Mouse (Mus musculus) A20 (cell line): ENCODE data around the gene Spata33.
A peak's percentile ranks its signal among the peaks of the same experiment; 100 is the strongest.
"Not testable (repeated sequence)": the region's sequence is repeated elsewhere in the genome, so short reads cannot be mapped to it uniquely, and the experiment has no call there.

ENCODE experiments used
- DNase-seq: peaks from one replicate; pipeline ENCODE4 v3.0.0-alpha.2; 2011; ENCODE audit warnings: low read depth, low spot score

Spata33 gene

DNA sequence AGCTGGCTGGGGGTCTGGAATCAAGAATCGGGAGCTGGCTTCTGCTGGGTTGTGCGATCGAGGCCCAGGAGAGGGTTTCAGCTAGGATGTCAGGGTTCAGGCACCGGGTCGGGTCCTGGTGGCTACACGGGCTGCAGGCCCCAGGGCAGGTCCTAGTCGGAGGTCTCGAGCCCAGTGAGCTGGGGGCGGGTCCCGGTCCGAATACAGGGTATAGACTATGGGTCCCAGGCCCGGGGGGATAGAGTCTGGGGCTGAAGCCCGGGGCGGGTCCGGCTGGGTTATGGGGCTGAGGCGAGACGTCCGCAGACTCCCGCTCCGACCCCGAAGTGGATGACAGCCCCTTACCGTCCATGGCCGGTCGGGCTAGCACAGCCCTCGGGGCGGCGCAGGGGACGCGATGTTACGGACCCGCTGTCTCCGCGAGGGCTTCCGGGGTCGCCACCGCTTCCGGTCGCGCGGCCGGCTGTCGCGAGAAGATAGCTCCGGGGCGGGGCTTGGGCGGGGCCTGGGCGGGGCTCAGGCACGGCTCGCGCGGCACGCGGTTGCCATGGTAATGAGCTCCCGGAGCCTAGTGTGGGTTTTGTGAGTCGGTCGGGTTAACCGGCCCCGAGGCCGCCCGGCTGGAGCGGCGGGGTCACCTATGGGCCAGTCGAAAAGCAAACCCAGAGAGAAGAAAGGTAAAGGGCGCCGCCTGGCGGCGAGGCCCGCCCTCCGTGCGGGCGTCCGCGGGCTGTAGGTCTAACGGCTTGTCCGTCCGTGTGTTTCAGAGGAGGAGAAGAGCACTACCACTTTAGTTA lies at the start of gene Spata33, which contains the start of gene Chmp1a:
Gene Spata33, plus strand, starts transcription at position 512 of the 797 bp plus-strand sequence.
Gene Chmp1a, minus strand, starts transcription at position 443 of the 797 bp plus-strand sequence.
- peak; percentile 94 for DNase-seq

DNA sequence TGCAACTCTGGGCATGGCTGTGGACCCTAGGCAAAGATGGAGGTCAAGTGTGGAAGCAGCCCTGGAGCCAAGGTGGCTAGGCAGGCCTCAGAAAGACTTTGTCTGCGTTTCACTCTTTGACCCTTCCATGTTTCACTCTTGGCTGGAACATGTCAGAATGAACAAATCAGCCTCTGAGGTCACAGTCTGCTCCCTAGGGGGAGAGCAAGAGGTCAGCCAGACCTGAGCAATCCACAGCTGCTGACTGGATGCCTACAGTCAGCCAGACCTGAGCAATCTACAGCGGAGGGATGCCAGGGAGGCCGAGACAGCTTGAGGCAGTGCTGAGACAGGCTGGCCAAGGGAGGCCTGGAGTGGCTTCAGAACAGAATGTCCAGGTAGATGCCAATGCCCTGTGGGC lies 31.2 kb upstream of the Spata33 start:
- DNase-seq = no peak

DNA sequence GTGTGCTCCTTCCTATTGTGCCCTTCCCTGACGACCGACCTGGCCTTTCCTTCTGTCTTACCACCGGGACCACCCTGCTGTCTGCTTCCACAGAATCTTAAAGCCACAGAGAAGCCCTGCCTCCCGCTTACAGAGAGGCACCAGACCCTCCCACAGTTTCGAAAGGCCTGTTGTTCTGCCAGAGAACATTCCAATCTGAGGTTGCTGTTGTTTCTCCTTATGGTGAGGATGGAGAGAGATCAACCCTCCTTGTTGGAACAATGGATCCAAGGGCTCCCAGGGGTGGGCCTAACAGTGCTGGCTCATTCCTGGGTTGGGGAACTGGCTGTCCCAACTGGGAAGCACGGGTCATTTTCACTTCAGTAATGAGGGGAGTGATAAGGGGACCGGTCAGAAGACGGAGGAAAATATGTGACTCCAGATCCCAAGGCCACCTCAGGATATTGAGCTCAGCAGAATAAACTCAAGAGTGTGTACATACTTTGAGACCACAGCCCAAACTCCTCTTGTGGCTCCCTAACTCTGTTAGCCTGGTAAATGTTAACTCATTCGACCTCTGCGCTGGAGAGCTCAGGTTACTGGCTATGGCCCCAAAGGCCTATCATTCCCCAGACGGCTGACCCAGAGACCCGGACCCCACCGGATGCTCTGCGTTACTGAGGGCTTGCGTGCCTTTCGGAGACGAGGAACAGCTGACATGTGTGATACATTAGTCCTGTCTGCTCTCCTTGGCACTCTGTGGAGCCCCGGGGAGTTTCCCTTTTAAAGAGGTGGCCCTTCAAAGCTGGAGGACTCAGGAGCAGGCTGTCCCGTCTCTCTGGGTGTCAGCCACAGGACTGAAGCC lies 26.8 kb upstream of the Spata33 start, which contains the start of gene Dpep1:
Gene Dpep1, plus strand, starts transcription at position 677 of the 844 bp plus-strand sequence.
- DNase-seq = no peak

DNA sequence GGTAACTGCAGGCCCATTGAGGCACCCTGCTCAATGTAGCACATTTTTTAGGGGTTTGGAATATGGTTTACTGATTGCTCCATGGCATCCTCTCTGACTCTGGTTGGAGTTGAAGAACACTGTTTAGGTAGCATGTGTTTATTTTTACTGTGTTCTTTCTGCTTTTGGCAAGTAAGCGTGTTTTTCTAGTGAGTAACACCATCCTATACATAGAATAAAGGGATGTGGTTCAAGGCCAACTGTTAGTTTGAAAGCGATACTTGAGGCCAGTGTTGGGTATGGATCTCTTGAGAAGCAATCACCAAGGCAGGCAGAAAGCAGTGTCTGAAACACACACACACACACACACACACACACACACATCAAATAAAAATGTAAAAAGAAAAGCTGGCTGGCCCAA lies 24.6 kb upstream of the Spata33 start:
- no peak for DNase-seq

DNA sequence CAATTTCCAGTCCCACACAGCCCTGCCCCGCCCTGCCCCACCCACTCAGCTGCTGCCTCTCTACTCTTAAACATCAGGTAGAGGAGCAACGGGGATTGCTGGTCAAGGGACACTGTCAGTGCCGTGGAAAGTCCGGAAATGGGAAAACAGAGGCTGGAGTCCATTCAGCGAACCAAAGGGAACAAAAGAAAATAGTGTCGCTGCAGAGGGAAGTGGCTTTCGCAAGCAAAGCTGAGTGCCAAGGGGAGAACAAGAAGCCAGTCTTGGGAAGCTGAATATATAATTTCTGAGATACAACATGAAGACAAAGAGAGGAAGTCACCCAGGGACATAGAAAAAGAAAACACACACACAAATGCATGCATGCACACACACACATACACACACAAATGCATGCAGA lies 23.8 kb upstream of the Spata33 start:
- no peak for DNase-seq

DNA sequence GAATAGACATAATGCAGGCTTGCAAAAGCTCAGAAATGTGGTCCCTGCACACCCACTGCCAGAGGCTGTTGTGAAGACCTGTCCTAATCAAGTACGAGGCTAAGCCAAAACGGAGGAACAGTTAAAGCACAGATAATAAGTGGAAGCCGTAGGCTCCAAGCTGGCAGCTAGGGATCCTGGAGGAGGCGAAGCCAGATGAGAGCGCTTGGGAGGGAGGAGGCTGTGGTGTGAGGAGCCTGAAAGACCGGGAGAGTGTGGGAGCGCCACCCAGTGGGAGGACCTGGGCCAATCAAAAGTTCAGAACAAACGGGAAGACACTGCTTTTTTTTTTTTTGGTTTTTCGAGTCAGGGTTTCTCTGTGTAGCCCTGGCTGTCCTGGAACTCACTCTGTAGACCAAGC lies 22.0 kb upstream of the Spata33 start:
- DNase-seq = peak; percentile 50

DNA sequence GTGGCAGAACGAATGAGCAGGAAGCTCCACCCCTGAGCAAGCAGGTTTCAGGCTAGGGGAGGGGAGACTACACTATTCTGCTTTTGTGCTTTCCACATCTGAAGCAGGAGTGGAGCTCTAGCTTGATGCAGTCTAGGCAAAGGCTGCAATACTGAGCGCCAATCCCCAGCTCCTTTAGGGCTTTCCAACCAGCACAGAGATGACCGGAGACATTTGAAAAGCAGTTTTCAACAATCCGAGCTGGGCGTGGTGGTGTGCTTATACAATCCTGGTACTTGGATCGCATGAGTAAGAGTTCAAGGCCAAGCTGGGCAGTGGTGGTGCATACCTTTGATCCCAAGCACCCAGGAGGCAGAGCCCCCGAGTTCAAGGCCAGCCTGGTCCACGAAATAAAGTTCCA lies 20.7 kb upstream of the Spata33 start:
- DNase-seq = no peak

DNA sequence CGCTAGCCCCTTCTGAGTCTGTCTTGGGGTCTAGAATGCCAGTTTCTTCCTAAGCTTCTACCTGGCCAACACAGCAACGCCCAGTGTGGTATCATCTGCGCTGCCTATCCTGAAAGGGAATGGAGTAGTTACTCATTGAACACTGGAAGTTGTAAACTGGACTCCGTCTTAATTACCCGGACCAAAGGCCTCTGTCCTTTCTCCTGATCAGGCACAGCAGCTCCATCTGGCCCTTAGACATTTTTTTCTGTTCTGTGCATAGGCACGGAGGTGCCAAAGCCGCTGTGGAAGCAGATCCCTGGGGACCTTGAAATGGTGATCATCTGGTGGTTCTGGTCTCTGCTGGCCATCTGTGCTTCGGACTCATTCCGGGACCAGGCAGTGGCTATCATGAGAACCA lies 18.9 kb upstream of the Spata33 start:
- no peak for DNase-seq

DNA sequence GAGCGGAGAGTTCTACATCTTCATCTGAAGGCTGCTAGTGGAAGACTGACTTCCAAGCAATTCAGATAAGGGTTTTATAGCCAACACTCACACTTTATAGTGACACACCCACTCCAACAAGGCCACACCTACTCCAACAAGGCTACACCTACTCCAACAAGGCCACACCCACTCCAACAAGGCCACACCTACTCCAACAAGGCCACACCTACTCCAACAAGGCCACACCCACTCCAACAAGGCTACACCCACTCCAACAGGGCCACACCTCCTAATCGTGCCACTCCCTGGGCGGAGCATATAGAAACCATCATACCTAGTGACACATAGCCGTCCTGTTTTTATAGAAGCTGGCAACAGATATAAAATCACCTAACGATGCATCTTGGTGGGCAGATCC lies 15.6 kb upstream of the Spata33 start:
- DNase-seq = peak; percentile 56

DNA sequence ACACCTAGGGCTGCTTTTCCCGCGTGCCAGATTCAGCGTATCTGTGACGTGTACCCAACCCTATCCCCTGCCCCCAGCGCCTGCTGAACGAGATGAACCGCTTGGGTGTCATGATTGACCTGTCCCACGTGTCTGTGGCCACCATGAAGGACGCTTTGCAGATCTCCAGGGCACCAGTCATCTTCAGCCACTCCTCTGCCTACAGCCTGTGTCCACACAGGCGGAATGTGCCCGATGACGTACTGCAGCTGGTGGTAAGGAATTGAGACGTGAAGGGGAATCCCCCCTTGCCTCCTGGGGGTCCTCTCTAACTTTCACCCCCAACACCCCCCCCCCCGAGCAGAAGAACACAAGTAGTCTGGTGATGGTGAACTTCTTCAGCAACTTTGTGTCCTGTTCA lies 12.8 kb upstream of the Spata33 start:
- no peak for DNase-seq

DNA sequence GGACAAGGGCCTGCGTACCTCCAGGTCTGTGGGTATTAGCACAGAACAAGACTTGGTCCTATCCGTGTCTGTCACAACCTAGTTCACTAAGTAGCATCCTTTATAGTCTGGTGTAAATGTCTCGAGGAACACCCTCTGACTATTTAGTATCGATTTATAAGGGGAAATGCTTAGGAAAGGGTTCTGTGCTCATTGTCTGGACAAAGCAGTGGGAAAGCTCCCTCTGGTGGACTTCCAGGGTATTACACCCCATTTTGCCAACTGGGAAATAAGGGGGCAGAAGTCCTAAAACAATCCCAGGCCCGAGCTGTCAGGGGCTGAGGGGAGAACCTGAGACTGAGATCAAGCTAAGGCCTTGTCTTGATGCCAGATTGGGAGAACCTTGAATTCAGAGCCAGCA lies 10.3 kb upstream of the Spata33 start:
- peak; percentile 63 for DNase-seq

DNA sequence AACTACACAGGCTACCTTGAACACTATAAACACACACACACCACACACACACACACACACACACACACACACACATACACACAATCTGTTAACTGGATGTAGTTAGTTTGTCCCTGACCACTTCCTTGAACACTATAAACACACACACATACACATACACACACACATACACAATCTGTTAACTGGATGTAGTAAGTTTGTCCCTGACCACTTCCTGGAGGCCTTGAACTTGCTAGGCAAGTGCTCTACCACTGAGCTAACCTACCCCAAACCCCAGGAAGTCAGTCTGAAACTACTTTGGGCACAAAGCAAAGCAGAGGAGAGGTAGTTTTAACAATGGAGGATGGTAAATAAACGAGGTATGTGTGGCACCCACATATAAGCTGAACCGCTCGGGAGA lies 9.1 kb upstream of the Spata33 start:
- DNase-seq = no peak

DNA sequence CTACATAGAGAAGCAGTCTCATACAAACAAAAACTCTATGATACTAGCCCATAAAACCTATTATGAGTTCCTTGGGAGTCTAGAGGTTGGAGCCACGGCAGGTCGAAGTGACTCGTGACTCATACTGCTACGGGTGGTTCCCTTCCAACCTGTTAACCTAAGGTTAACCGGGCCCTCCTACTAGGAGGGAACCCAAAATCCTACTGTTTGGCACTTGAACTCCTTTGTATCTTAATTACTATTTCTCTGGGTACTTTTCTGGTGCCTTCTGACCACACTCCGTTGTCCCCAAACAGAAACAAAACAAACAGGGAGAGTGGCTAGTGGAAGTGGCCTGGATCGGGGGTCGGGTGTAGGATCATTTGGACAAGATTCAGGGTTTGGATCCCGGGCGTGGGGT lies 756 bp upstream of the Spata33 start:
- DNase-seq = peak; percentile 40

DNA sequence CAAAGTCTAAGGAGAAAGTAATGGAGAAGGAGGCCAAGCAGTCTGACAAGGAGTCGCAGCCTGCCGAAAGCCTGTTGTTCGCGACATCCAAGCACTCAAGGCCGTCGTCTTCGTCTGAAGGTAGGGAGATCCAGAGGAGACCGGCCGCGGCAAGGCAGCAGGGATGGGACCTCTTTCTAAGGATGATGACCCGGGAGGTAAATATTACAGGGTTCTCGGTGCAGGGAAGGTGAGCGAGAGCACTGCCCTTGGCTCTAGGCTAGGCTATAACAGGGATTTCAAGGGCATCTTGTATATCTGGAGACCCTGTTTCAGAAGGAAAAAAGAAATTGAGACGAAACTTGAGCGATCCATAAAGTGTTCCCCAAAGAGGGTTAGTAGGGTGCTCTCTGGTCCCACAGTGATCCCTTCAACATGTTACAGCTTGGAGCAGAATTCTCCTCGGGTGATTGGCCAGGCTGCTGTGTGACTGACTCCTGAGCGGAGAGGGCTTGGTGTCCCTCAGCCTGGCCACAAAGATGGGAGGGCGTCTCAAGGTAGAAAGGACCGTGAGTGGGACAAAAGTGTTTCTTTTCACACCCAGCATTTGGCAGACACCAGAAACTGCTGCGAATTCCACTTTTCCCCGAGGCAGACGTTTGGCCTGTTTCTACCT lies 613 bp downstream of the Spata33 start:
- no peak for DNase-seq

DNA sequence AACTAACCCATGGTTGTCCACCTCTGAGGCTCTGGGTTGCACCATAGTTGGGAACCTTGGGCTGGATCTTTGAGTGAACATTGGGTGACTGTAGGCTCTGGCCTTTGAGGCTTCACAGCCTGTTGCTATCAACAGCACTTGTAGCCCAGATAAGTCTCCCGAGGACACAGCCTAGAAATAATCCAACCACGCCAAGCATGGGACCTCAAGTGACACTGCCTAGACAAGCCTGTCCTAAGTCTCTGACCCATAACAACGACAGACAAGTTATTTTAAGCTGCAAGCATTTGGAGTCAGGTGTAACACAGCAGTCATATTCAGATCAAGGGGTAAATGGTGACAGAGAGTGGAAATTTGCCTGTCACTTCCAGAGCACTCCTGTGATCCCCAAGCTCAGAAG lies 2.8 kb downstream of the Spata33 start:
- no peak for DNase-seq

DNA sequence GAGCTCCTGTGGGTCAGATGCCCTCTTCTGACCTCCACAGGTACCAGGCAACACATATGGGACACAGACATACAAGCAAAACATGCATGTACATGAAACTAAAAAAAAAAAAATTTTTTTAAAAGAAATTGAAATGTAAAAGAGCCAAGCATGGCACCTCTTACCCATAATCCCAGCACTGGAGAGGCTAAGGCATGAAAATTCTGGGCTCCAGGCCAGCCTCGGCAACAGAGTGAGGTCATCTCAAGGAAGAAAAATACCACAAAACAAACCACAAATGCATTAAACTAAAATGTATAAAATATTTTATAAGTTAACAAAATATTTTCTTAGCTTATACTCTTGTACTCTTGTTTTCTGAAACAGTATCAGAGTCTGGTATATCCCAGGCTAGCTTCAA lies 8.3 kb downstream of the Spata33 start:
- DNase-seq = no peak

DNA sequence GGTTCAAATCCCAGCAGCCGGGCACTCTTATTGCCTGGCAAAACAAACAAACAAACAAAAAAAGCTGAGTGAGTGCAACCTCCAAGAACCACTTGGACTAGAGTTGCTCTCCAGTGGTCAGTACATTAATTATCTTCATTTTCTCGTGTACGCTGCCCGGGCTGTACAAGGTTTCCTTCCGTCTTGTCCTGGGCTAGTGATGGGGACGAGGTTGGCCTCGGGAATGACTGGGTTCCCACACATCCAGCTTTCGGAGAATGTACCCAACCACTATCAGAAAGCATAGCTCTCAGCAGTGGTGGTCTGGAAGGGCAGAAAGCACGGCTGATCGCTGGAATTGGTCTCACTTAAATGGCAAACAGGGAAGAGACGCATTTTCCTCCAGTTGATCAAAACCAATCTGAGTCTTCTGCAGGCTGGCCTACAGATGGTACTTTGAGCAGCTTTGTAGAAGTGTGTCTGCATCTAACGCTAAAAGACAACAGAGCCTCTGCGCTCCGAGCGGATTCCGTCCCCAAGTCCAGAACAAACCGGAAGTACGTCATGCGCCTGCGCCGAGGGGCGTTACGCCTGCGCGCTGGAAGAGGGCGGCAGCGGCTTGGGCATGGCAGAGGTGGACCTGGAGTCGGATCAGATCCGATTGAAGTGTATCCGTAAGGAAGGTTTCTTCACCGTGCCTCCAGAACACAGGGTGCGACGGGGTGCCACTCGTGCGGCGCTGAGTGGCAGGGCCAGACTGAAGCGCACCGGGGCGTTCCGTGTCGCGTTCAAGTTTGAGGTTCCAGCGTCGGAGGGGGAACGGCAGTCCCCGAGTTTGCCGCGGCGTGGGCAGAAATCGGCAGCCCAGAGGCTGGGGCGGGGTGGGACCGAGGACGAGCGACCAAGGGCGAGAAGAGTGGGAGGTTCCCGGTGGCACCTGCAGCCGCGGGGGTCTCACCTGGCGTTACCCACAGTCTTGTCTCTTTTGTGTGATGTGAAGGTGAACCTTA lies 11.9 kb downstream of the Spata33 start, which contains the start of gene Cdk10:
Gene Cdk10, plus strand, starts transcription at position 565 of the 989 bp plus-strand sequence.
- peak; percentile 93 for DNase-seq

DNA sequence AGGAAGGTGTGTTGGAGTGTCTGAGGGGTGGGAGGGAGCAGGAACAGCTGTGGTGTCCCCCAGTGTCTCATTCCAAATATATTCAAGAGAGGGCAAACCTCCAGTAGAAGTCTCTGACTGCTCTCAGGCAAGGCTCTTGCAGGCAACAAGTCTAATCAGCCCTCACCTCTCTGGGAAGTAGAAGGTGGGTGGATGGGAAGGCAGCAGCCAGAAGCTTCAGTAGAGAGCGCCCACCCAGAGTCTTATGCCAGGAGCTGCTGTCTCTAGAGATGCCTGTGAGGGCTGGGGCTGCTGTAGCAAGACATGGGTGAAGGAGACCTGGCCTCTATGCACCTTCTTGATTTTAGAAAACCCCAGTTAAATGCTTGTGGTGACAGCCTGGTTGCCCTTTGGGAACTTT lies 15.8 kb downstream of the Spata33 start:
- no peak for DNase-seq

DNA sequence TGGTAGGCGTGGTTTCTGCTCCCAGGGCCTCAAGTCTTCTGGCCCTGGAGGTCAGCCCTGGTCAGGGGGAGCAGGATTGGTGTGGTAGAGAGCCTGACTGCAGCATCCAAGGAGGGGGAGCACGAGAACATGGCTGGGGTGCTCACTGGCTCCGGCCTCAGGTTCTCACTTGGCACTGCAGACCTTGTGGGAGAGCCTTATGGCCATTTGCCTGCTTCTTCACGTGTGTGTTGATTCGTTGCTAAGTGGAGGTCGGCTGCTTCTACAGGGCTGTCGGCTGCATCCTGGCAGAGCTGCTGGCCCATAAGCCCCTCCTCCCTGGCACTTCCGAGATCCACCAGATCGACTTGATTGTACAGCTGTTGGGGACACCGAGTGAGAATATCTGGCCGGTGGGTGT lies 17.7 kb downstream of the Spata33 start:
- DNase-seq = not testable (repeated sequence)

DNA sequence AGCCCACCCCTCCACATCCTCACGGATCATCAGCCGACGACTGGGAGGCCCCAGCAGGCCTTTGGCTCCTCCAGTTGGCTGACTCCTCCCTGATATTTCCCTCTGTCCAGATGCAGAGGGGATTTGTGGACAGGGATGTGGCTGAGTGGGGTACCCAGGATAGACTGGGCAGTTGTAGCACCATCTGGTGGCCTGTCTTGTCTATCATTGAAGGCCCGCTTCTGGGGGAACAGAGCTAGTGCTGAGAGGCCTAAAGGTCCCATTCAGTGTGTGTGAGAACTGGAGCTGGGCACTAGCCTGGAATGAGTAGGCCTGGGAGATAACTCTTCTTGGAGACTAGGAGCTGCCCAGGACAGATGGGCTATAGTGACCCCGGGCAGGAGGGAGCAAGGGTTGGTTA lies 19.1 kb downstream of the Spata33 start:
- DNase-seq = no peak

DNA sequence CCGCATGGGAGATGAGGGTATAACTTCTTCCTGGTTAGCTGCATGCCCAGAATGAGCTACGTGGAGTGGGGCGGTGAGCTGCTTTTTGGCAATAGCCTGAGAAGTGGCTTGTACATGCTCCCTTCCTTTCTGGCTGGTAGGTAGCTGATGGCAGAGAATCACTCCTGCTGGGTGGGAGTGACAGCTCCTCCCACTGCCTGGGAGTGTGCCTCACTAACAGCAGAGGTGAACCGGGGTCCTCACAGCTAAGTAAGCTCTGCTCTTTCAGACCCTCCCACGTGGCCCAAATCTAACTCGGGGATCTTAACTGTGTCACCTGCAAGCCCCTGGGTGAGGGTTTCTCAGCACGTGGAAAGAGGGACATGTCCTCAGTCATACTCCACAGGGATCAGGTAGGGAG lies 19.9 kb downstream of the Spata33 start:
- no peak for DNase-seq
